Mouse (Mus musculus): Measurements from ENCODE around the gene Myo1b.
A peak's percentile ranks its signal among the peaks of the same experiment; 100 is the strongest.

Gene Myo1b

GRCm38 (mm10) chr1:51915576-51916156 is at the start of gene Myo1b:
Gene Myo1b, minus strand, starts transcription at chr1:51916071.
- peak; percentile 62 to 73 for DNase-seq (ENCODE audit: low spot score in 2 of 2)

DNA sequence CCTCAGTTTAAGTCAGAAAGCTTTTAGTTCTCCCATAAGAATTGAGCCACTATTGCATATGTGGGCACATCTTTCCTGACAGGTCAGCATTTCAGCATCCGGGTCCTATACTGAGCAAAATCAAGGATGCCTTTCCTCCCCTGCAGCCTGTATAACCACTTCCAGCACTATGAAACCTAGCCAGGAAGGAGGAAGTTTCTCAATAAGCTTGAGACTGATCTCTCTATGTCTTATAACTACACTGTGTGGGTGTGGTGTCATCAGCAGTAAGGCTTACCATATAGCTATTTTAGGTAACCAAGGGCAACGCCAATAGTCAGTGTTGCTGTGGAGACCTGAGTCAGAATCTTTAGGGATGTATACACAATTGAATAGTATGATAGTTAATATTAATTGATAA is 48.8 kb upstream of the Myo1b start:
- no peak for DNase-seq (ENCODE audit: low spot score in 2 of 2)

DNA sequence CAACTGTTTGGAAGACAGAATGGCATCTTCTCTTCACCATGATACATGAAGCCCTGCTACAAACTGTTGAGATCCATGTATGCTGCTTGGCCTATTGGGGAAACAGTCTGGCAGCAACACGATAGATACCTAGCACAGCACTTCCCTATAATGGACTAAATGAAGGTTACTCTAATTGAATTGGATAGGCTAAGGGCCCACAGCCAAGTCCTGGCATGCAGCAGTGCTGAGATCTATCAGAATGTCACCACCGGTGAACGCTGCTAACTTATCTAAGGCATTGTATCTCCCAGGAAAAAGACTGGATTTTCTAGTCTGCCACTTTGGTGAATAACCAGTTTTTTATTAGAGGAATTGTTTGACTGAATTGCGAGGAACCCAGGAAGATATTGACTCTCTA is 31.2 kb upstream of the Myo1b start:
- DNase-seq (ENCODE audit: low spot score in 2 of 2): no peak

DNA sequence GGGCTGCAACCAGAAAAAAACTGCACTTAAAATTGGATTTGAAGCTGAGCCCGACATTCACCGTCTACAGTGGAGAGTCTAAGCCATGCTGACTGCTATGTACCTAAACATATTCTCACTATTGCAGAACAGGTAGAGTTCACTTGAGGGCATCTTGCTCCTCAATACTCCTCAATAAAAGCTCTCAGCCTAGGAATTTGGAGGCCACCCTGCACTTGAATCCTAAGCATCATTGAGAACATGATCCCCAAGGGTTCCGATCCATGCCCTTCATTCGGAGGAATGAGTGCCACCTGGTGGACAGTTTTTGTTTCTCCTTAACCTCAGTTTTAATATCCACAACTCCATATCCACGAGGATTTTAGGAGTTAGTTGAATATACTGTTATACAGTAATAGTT is 28.9 kb upstream of the Myo1b start:
- DNase-seq (ENCODE audit: low spot score in 2 of 2): no peak

- no peak for DNase-seq (ENCODE audit: low spot score in 2 of 2)
These were observed 22.5 kb upstream of the Myo1b start for GRCm38 (mm10) chr1:51938357-51938756.

DNA sequence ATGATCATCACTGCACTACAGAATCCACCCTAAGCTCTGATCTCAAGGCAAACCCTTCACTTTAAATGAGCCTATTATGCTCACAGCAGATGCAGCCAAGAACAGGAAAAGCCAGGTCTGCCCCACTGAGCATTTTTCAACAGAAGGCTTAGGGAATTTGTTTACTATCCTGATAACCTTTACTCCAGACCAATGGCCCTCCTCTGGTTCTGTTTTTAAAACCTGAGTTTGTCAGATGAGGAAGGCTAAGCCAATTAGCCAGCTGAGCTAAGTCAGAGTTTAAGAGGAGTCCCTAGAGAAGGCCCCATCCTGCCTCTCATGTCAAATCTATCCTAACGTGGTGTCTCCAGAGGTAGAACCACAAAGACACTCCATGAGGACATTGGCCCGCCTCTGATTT is 19.1 kb upstream of the Myo1b start:
- no peak for DNase-seq (ENCODE audit: low spot score in 2 of 2)

DNA sequence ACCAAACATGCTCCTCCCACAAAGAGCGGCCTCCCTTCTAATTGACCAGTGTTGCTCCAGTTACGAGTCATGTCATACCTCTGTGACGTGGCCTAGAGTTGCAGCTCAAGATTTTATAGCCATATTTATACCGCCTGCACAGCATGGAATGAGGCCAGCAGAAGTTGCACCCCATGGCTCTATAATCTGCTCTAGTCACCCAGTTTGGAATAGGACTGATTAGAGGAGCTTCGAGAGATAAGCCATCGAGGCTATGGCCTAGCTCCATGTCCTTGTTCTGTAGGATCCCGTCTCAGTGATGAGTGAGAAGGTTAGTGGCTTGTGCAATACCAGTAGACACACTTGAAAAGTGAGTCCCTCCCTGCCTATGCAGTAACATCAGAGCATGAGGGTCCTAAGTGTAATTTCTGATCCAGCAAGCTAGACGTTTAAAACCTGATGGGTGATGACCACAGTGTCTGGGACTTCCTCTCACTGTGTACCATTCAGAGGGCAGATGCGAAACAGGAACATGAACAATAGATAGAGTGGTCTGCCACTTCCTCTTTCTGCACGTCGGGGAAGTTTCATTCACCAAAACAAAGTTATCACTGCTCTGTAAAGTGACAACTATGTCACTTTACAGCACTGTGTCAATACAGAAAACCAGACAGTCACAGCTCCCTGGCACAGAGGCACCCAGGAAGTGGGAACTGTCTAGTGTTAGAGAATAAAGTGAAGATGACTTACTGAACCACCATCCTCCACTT is 18.5 kb upstream of the Myo1b start:
- DNase-seq (ENCODE audit: low spot score in 2 of 2): no peak

GRCm38 (mm10) chr1:51932826-51933225 is 17.0 kb upstream of the Myo1b start:
- no peak for DNase-seq (ENCODE audit: low spot score in 2 of 2)

DNA sequence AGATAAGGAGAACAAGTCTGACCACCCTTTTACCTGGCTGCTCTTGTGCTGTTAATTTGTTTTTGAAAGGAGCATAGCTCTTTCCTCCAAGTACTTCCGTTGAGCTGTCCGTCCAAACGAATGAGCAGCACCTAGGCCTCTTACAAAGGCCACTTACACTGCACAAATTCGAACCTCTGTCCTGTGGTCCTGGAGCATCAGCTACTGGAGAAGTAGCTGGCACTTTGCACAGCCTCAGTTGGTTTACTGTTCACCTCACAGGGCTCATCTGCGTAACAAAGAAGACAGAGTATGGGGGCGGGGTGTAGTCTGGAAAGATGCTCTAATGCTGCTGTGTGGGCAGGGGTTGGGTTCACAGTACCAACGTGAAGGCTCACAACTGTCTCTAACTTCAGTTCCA is 15.7 kb upstream of the Myo1b start:
- no peak for DNase-seq (ENCODE audit: low spot score in 2 of 2)

DNA sequence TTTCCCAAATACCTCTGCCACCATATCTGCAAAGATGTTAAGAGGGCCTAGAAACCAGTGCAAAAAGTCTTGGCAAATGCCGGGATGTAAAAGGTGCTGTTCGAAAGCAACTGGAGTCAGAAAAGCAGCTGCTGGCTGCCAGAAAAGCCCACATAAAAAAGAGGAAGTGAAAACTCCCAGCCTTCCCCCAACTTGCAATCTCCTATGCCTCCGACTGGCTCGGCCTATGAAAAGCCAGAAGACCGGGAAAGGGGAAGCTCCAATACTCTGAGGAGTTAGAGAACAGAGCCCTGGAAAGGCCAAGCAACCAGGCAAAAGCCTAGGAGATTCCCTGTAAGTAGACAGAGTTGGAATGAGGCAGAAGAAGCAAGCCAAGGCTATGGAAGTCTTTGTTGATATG is 14.7 kb upstream of the Myo1b start:
- DNase-seq (ENCODE audit: low spot score in 2 of 2): no peak

GRCm38 (mm10) chr1:51929557-51929956 is 13.7 kb upstream of the Myo1b start:
- no peak for DNase-seq (ENCODE audit: low spot score in 2 of 2)

GRCm38 (mm10) chr1:51922820-51923219 is 6.9 kb upstream of the Myo1b start:
- no peak for DNase-seq (ENCODE audit: low spot score in 2 of 2)

DNA sequence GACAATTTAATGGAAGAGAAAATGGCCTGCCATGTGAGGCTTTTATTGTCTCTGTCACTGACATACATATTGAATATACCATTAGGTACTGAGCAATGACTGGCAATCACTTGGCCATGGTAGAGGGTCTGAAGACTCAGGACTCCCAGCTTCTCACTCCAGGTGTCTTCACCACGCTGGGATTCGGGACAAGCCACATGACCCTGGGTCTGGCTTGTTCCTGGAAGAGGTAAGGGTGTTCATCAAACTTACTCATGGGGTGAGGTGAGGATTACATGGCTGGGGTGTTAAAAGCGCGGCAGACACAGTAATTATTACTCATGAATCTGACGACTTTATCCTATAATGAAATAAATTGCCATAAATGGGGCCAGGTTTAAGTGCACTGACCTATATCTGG is 405 bp upstream of the Myo1b start:
- DNase-seq (ENCODE audit: low spot score in 2 of 2): no peak

DNA sequence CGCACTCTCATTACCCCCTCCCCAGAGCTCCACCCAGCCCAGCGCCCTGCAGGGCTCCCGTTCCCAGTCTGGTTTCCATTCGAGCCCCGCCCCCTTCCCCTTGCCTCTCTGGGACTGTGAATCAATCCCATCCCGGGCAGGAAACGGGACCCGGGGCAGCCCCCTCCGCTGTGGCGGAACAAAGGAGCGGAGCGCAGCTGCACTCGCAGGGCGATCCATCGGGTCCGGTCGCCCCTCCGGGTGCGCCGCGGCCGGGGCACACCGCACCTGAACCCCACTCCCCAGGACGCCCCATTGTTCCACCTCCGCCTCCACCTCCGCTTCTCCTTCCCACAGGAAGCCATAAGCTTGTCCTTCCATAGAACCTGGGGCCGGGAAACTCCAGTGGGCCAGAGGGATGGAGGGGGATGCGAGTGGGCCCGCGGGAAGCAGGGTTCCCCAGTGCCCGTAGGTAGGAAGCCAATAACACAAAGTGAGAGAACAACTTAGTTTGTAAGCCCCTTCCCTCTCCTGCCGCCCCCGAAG is 758 bp downstream of the Myo1b start:
- DNase-seq (ENCODE audit: low spot score in 2 of 2): peak; percentile 59 to 79

DNA sequence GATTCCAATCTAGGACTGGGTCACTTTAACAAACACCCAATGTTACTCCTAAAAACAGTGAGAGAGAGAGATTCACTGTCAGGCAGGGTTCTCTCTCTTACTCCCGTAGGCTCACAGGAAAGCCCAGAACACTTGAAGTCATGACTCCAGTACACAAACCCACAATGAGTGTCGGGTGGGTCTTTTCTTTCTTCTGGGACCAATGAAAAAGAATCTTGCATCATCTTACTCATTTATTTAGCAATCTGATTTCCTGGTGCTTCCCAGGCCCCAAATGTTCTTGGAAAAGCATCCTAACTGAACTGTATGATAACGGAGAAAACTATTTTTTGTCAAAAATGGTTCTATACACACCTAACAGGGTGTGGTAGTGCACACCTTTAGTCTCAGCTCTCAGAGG is 1.8 kb downstream of the Myo1b start:
- DNase-seq (ENCODE audit: low spot score in 2 of 2): no peak

GRCm38 (mm10) chr1:51913071-51913814 is 2.6 kb downstream of the Myo1b start:
- no peak for DNase-seq (ENCODE audit: low spot score in 2 of 2)

DNA sequence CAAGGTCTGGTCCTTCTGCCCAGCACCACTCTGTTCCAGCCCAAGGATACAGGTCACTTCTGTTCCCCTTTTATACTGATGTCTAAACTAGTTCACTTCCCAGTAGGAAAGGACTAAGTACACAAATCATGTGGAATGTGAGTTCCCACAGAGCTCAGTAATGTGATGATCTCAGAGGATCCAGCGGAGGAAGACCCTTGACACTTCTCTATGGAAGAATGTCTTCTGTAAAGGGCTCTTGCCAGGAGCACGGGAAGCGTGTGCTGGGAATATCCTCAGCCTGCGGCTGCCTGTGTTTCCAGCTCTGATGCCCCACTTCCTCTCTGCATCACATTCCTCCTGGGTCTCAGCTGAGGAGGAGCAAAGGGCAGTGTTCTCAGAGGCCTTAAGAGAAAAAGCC is 4.5 kb downstream of the Myo1b start:
- DNase-seq (ENCODE audit: low spot score in 2 of 2): no peak

DNA sequence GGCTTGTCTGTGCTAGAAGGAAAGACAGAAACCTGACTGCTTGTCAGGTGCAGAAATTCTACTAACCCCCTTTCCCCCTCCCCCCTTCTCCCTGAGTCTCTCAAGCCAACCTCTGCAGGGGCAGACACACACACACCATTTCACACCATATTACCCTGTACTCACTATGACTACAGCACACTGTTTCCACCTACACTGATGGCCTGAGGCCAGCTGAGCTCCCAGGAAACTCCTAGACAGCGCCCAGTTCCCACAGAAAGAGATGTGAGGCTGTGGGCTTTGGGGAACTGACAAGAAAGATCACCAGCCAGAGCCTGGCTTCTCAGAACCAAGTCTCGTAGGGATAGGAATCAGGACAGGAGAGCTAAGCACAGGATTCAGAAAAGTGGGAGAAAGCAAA is 6.7 kb downstream of the Myo1b start:
- DNase-seq (ENCODE audit: low spot score in 2 of 2): no peak

- DNase-seq (ENCODE audit: low spot score in 2 of 2): no peak
These were observed 8.1 kb downstream of the Myo1b start for GRCm38 (mm10) chr1:51907821-51908220.

- DNase-seq (ENCODE audit: low spot score in 2 of 2): no peak
These were observed 9.5 kb downstream of the Myo1b start for GRCm38 (mm10) chr1:51906206-51906906.

DNA sequence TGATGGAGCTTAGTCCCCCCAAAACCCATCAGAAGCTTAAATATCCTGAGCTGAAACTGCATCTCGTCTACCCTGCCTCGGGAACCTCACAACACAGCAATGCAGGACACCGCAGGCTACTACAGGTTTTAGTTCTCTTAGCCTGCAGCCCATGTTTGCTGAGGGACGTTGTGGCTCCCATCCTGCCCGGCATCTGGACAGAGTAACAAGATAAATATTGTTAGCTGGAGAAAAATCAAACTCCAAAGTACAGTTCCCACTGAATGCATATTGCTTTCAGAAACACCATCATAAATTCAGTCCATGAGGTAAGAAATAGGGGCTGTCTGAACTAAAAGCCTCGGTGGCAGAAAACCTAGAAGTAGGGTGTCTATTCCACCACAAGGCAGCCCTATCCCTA is 10.8 kb downstream of the Myo1b start:
- no peak for DNase-seq (ENCODE audit: low spot score in 2 of 2)

DNA sequence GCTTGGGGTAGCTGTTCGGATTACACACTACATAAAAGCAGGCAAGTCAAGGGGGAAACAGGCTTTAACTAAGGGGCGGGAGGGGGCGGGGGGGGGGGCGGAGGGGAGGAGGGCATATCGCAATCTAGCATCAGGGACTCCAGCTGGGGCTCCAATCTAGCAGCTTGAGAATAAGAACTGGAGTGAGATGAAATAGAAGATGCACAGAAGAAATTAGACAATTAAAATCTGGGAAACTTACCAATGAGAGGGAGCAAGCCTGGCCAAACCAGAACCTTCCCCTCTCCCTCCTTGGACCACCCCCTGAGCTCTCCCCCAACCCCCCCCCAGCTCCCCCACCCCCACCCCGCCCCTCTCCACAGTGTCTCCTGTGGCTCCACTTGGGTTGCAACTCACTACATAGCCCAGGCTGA is 18.7 kb downstream of the Myo1b start:
- DNase-seq (ENCODE audit: low spot score in 2 of 2): no peak
